Mouse (Mus musculus): Measurements from ENCODE around the gene Smox.

DNA sequence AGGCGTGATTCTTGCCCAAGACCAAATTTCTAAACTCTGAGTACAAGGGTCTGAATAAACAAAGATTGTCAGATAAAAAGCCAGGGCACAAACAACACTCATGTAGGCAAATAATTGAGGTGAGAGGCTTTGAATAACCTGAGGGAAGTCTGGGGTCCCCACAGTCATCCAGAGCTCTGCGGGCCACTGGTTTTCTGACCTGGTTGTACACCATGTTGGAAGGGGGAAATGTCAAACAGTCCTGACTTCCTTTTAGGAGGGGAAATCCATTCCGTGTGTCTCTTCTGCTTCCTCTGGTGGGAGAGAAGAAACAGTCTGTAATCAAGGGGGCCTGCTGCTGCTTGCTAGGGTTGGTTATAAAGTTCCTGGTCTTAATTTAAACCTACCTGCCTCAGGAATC is 5.2 kb upstream of the Smox start:
- TF ChIP-seq POLR2A (IDR thresholded peaks at IDR 0.05; ENCODE audit: control insufficient read depth in 1 of 2, insufficient read depth in 1 of 2, low read depth in 1 of 2, low read length in 2 of 2, poor library complexity in 1 of 2) (no peak), MXI1 (IDR thresholded peaks at IDR 0.05; ENCODE audit: low read depth, low read length) (no peak), GATA1 (IDR thresholded peaks at IDR 0.05; ENCODE audit: low read depth, low read length) (no peak), CTCF (IDR thresholded peaks at IDR 0.05 in 2 of 3, conservative IDR thresholded peaks at IDR 0.05 in 1 of 3; ENCODE audit: control insufficient read depth in 1 of 3, insufficient read depth in 1 of 3, low read depth in 2 of 3, low read length in 3 of 3, poor library complexity in 1 of 3, severe bottlenecking in 1 of 3) (no peak), USF1 (IDR thresholded peaks at IDR 0.05; ENCODE audit: low read depth, low read length) (no peak), MAFK (IDR thresholded peaks at IDR 0.05; ENCODE audit: borderline replicate concordance, low read depth, low read length) (no peak), EP300 (IDR thresholded peaks at IDR 0.05; ENCODE audit: low read depth in 1 of 2, low read length in 2 of 2) (no peak), MYB (IDR thresholded peaks at IDR 0.05; ENCODE audit: low read depth, low read length) (no peak), MEF2A (IDR thresholded peaks at IDR 0.05; ENCODE audit: extremely low read depth, insufficient replicate concordance, low read depth, low read length, poor library complexity, severe bottlenecking) (no peak), RAD21 (IDR thresholded peaks at IDR 0.05; ENCODE audit: low read depth, low read length) (no peak), TCF12 (IDR thresholded peaks at IDR 0.05; ENCODE audit: low read depth, low read length) (no peak), ZC3H11A (IDR thresholded peaks at IDR 0.05; ENCODE audit: low read depth, low read length) (no peak), MAZ (IDR thresholded peaks at IDR 0.05; ENCODE audit: low read depth, low read length) (no peak), JUND (IDR thresholded peaks at IDR 0.05; ENCODE audit: low read depth, low read length) (no peak)
